Mouse (Mus musculus): ENCODE measurements at regions not wholly inside any gene's neighbourhood (a gene's known extent, or its start where the extent isn't known, plus 50 kb on each side); places are given as distances from the start of the nearest gene placed in this dataset.

DNA sequence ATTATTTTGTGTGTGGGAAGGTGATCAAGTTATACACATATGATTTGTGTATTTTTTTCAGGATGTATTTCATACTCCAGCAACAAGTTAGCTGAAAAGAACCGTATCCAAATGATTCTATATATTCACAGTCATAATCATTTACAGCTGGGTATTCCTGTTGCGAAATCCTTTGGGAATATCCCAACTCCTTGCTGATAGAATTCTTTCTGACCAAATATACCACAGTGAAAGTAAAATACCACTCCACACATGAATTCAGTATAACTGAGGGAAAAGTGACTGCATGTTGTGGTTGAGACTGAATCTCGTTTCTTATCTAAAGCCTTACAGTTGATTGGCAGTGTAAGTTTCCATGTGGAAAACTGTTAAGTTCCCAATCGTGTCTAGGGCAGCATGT lies 145.1 kb upstream of the Ahr start:
- no peak overlapping the region for H3K9ac ChIP-seq
- H3K27ac ChIP-seq (ENCODE audit: poor library complexity, severe bottlenecking): no peak overlapping the region
- WGBS: 48% methylated on average over 4 of the region's 4 CpGs
- H3K4me2 ChIP-seq: no peak overlapping the region
- no peaks in the 10 kb centered on the region for H3K4me1 ChIP-seq (replicated peaks)
- no peak for ATAC-seq (ENCODE audit: insufficient number of reproducible peaks, low FRiP score)
- H3K9me3 ChIP-seq (replicated peaks): no peaks in the 10 kb centered on the region
- H3K4me3 ChIP-seq: no peak overlapping the region
- H3K27me3 ChIP-seq (replicated peaks): no peaks in the 10 kb centered on the region
- no peaks in the 10 kb centered on the region for H3K36me3 ChIP-seq

DNA sequence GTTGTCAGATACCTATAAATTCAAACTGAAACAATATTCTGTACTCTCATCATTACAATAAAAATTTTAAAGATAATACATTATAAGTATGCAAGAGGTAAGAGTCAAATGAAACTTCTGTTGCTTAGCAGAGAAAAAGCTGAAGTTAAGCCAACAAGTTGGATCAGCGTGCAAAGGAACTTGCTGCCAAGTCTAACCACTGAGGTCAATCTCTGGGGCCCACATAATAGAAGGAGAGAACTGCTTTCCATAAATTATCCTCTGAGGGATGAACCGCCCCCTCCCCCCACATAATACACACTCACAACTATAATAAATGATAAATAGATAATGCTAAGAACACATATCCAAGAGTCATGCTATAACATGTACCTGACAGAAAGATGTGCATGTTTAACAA lies 144.2 kb upstream of the Ahr start:
- no peaks in the 10 kb centered on the region for H3K36me3 ChIP-seq
- H3K4me2 ChIP-seq: no peak overlapping the region
- H3K27ac ChIP-seq (ENCODE audit: poor library complexity, severe bottlenecking): no peak overlapping the region
- no peaks in the 10 kb centered on the region for H3K9me3 ChIP-seq (replicated peaks)
- no peak for ATAC-seq (ENCODE audit: insufficient number of reproducible peaks, low FRiP score)
- no peaks in the 10 kb centered on the region for H3K4me1 ChIP-seq (replicated peaks)
- no peak overlapping the region for H3K4me3 ChIP-seq
- 75% methylated on average over 2 of the region's 2 CpGs for WGBS
- H3K27me3 ChIP-seq (replicated peaks): no peaks in the 10 kb centered on the region
- no peak overlapping the region for H3K9ac ChIP-seq

DNA sequence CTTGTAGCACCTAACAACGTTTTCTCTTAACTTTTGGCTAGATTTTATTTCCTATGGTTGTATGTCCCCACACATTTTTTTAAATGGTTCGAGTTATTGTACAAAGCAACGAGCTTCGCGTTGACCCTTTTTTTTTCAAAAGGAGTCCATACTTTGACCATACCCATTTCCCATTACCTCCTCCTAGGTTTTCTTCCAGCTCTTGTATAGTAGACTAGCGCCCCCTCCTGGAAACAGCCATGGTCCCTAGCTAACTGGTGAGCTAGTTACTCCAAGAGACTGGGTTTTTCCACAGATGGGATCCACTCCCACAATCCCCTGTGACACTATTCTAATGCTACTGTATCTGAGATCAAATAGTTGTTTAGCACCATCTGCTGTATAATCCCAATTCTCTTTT lies 139.6 kb upstream of the Ahr start:
- H3K4me1 ChIP-seq (replicated peaks): no peaks in the 10 kb centered on the region
- no peaks in the 10 kb centered on the region for H3K36me3 ChIP-seq
- H3K4me3 ChIP-seq: no peak overlapping the region
- no peak overlapping the region for H3K4me2 ChIP-seq
- no peak overlapping the region for H3K27ac ChIP-seq (ENCODE audit: poor library complexity, severe bottlenecking)
- H3K27me3 ChIP-seq (replicated peaks): no peaks in the 10 kb centered on the region
- H3K9me3 ChIP-seq (replicated peaks): no peaks in the 10 kb centered on the region
- WGBS: 43% methylated on average over 6 of the region's 6 CpGs
- H3K9ac ChIP-seq: no peak overlapping the region
- ATAC-seq (ENCODE audit: insufficient number of reproducible peaks, low FRiP score): no peak

DNA sequence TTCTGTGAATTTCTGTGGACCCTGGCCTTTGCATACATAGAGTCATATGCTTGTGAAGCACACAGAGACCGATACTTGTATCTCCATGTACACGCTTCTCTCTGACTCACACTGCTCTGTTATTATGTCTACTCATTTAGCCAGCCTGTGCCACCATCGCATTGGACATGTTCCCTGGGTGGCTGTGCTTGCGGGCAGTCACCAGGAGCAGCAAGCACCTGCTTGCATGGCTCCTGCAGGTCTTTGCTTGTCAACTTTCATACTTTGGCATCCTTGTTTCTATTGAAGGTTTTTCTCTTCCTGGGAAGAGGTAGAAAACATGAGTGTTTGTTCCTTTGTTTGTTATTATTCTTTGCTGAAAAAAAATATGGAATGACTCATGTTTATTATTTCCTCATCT lies 136.1 kb upstream of the Ahr start:
- Histone ChIP-seq H3K27me3 (replicated peaks) (no peaks in the 10 kb centered on the region), H3K4me1 (replicated peaks) (no peaks in the 10 kb centered on the region), H3K4me3 (no peak overlapping the region), H3K36me3 (no peaks in the 10 kb centered on the region), H3K4me2 (no peak overlapping the region), H3K9me3 (replicated peaks) (no peaks in the 10 kb centered on the region), H3K27ac (ENCODE audit: poor library complexity, severe bottlenecking) (no peak overlapping the region), H3K9ac (no peak overlapping the region)
- 84% methylated on average over 4 of the region's 4 CpGs for WGBS
- no peak for ATAC-seq (ENCODE audit: insufficient number of reproducible peaks, low FRiP score)

DNA sequence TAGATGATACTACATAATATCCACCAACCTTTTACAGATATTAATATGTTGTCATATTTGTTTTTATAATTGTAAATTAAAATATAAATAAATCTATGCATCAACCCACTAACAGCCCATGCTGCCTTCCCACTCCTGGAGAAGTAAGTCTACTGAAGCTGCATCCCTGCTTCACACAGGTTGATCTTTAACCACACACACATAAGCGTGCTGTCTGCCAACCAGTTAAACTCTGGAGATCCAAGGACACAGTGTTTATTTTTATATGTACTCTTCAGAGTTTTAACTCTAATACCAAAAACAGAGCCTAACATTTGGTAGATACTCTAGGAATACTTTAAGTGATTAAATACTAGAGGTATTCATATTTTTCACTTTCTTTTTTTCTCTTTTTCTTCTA lies 133.9 kb upstream of the Ahr start:
- WGBS: 78% methylated on average over 1 of the region's 1 CpGs
- Histone ChIP-seq H3K36me3 (no peaks in the 10 kb centered on the region), H3K27ac (ENCODE audit: poor library complexity, severe bottlenecking) (no peak overlapping the region), H3K4me2 (no peak overlapping the region), H3K27me3 (replicated peaks) (no peaks in the 10 kb centered on the region), H3K4me3 (no peak overlapping the region), H3K4me1 (replicated peaks) (no peaks in the 10 kb centered on the region), H3K9ac (no peak overlapping the region), H3K9me3 (replicated peaks) (no peaks in the 10 kb centered on the region)
- no peak for ATAC-seq (ENCODE audit: insufficient number of reproducible peaks, low FRiP score)

DNA sequence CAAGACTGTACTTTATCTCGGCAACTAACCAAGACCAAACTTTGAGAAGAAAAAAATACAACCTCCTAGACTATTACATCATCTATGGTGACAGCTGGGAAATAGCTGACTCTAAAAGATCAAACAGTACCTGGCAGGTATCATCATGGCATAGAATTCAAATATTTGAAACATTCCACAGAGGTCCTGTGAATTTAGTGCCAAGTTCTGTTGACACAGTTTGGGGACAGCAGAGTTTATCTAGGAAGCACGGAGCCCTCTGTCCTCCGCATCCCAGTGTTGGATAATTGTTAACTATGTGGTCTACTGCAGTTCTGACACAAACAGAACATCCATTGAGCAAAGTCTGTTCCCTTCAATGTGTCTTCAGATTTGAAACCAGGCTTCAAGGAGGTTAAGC lies 132.9 kb upstream of the Ahr start:
- 76% methylated on average over 3 of the region's 3 CpGs for WGBS
- Histone ChIP-seq H3K36me3 (no peaks in the 10 kb centered on the region), H3K9ac (no peak overlapping the region), H3K27ac (ENCODE audit: poor library complexity, severe bottlenecking) (no peak overlapping the region), H3K4me1 (replicated peaks) (no peaks in the 10 kb centered on the region), H3K4me3 (no peak overlapping the region), H3K27me3 (replicated peaks) (no peaks in the 10 kb centered on the region), H3K9me3 (replicated peaks) (no peaks in the 10 kb centered on the region), H3K4me2 (no peak overlapping the region)
- no peak for ATAC-seq (ENCODE audit: insufficient number of reproducible peaks, low FRiP score)

DNA sequence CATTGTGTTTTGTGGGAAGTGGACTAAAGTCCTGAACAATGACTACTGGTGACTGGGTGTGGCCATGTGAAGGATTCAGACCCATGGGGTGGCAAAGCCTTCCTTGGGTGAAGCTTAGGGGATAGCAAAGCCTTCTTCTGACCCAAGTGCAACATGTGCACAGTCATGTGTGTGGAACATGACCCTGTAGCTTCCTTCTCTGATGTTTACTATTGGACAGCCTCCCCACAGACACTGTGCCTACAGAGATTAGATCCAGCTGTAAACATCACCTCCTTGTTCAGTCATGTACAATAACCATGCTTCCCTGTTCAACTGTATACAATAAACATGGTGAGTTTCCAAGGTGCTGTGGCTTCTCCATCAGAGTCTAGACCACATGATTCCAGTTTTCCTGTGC lies 132.4 kb upstream of the Ahr start:
- Histone ChIP-seq H3K27me3 (replicated peaks) (no peaks in the 10 kb centered on the region), H3K9ac (no peak overlapping the region), H3K4me2 (no peak overlapping the region), H3K4me3 (no peak overlapping the region), H3K9me3 (replicated peaks) (no peaks in the 10 kb centered on the region), H3K27ac (ENCODE audit: poor library complexity, severe bottlenecking) (no peak overlapping the region), H3K36me3 (no peaks in the 10 kb centered on the region), H3K4me1 (replicated peaks) (no peaks in the 10 kb centered on the region)
- no peak for ATAC-seq (ENCODE audit: insufficient number of reproducible peaks, low FRiP score)

DNA sequence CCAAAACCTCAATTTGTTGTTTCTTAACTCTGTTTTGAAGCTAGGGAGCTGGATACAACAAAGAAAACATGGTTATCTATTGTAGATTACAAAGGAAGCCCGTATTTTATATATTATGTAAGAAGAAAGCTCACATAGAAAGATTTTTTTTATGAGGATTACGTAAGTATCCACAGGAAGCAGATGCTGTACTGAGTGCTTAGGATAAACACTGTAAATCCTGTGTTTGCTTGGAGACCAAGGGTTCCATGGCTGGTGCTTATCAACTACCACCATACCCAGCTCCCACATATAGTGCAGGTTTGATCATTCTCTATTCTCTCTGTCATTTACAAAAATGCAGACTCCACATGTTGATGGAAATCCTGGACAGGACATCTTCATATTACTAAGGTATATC lies 131.2 kb upstream of the Ahr start:
- 57% methylated on average over 2 of the region's 2 CpGs for WGBS
- no peak overlapping the region for H3K4me2 ChIP-seq
- H3K27me3 ChIP-seq (replicated peaks): no peaks in the 10 kb centered on the region
- no peaks in the 10 kb centered on the region for H3K36me3 ChIP-seq
- no peaks in the 10 kb centered on the region for H3K4me1 ChIP-seq (replicated peaks)
- no peak overlapping the region for H3K27ac ChIP-seq (ENCODE audit: poor library complexity, severe bottlenecking)
- no peaks in the 10 kb centered on the region for H3K9me3 ChIP-seq (replicated peaks)
- no peak overlapping the region for H3K9ac ChIP-seq
- ATAC-seq (ENCODE audit: insufficient number of reproducible peaks, low FRiP score): no peak
- H3K4me3 ChIP-seq: no peak overlapping the region

DNA sequence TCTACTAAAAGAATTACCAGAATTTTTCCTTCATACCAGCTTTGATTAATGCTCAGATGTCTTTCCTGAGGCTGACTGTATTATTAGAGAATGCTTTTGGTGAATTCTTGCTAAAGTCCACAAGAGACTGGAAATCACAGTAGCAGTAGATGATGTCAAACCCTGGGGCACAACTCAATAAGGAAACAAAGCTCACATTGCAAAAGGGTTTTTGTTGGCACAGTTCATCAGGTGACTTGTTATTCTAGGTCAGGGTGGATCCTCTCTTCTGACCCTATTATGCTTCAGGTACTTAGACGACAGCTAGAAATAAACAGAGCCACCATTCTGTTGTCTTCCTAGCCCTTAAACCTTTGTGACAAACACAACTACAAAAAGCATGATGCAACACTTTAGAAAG lies 128.2 kb upstream of the Ahr start:
- no peak overlapping the region for H3K4me2 ChIP-seq
- H3K4me3 ChIP-seq: no peak overlapping the region
- H3K27me3 ChIP-seq (replicated peaks): no peaks in the 10 kb centered on the region
- no peak overlapping the region for H3K27ac ChIP-seq (ENCODE audit: poor library complexity, severe bottlenecking)
- 89% methylated on average over 1 of the region's 1 CpGs for WGBS
- no peaks in the 10 kb centered on the region for H3K9me3 ChIP-seq (replicated peaks)
- no peak for ATAC-seq (ENCODE audit: insufficient number of reproducible peaks, low FRiP score)
- H3K9ac ChIP-seq: no peak overlapping the region
- H3K4me1 ChIP-seq (replicated peaks): no peaks in the 10 kb centered on the region
- no peaks in the 10 kb centered on the region for H3K36me3 ChIP-seq

DNA sequence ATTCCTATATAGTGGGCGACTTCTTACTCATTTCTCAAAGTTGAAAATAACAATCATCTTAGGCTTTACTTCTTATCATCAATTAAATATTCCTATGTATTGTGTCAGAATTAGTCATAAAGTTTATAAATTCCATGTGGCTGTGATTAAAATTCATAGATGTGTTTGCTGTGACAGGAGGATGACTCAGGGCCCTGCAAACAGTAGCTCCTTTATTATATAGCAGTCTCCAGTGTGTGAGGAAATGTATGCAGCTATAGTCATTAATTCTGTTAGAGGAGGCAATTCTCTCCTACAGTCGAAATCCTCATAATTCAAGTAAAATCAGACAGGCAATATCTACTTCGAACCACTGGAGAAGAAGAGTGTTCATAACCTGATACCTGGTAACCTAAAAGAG lies 121.7 kb upstream of the Ahr start:
- Histone ChIP-seq H3K4me1 (replicated peaks) (no peaks in the 10 kb centered on the region), H3K4me3 (no peak overlapping the region), H3K9me3 (replicated peaks) (no peaks in the 10 kb centered on the region), H3K27me3 (replicated peaks) (no peaks in the 10 kb centered on the region), H3K9ac (no peak overlapping the region), H3K4me2 (no peak overlapping the region), H3K36me3 (no peaks in the 10 kb centered on the region), H3K27ac (ENCODE audit: poor library complexity, severe bottlenecking) (no peak overlapping the region)
- 61% methylated on average over 3 of the region's 3 CpGs for WGBS
- ATAC-seq (ENCODE audit: insufficient number of reproducible peaks, low FRiP score): no peak

DNA sequence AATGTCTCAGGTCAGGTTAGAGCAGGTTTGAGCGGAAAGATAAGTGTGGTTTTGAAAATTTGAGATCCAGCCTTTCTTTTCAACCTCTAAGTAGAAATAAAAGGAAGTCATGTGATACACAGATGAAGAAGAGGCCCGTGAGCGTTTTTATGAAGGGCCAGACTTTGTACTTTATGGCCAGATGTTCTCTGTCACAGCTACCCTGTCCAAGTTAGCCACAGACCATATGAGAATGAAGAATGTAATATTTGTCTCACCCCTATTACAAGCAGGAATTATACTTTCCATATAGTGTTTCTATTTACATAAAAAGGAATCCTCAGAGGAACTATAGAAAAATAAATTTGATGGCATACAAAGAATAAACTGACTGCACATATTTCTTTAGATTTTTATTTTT lies 114.9 kb upstream of the Ahr start:
- ATAC-seq (ENCODE audit: insufficient number of reproducible peaks, low FRiP score): no peak
- H3K4me3 ChIP-seq: no peak overlapping the region
- no peaks in the 10 kb centered on the region for H3K27me3 ChIP-seq (replicated peaks)
- H3K4me2 ChIP-seq: no peak overlapping the region
- no peak overlapping the region for H3K27ac ChIP-seq (ENCODE audit: poor library complexity, severe bottlenecking)
- H3K9ac ChIP-seq: no peak overlapping the region
- H3K4me1 ChIP-seq (replicated peaks): no peaks in the 10 kb centered on the region
- no peaks in the 10 kb centered on the region for H3K9me3 ChIP-seq (replicated peaks)
- WGBS: 81% methylated on average over 3 of the region's 3 CpGs
- no peaks in the 10 kb centered on the region for H3K36me3 ChIP-seq

DNA sequence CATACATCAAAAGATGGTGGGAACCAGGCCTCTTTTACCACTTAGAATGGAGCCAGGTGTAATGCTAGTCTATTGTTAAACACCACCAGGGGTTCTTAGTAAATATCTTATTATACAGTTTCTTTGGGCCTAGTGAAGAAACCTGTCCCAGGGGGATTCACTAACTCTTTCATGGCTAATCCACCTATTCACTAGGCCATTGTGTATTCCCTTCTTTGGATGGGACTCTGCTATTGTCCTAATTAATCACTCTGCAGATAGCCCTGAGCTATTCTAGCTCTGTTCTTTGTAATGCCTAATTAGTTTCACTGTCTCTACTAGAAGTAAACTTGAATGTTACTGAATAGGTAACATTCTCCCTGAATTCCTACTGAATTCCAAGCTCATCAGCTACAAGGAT lies 107.6 kb upstream of the Ahr start:
- Histone ChIP-seq H3K4me1 (replicated peaks) (no peaks in the 10 kb centered on the region), H3K9me3 (replicated peaks) (no peaks in the 10 kb centered on the region), H3K27ac (ENCODE audit: poor library complexity, severe bottlenecking) (no peak overlapping the region), H3K4me2 (no peak overlapping the region), H3K9ac (no peak overlapping the region), H3K4me3 (no peak overlapping the region), H3K36me3 (no peaks in the 10 kb centered on the region), H3K27me3 (replicated peaks) (no peaks in the 10 kb centered on the region)
- ATAC-seq (ENCODE audit: insufficient number of reproducible peaks, low FRiP score): no peak

DNA sequence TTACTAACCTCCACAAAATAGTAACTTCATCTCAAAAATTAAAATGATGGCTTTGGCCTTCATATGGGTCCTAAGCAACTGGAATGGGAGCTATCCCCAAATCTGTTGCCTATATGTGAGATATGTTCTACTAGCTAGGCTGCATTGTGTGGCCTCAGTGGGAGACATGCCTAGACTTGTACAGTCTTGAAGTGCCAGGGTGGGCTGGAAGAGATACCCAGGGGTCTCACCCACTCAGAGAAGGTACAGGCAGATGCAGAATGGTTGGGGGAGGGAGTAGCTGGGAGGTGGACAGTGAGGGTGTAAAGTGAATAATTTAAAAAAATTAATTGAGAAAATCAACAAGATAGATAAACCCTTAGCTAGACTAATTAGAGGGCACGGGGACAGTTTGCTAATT lies 106.9 kb upstream of the Ahr start:
- Histone ChIP-seq H3K27me3 (replicated peaks) (no peaks in the 10 kb centered on the region), H3K4me1 (replicated peaks) (no peaks in the 10 kb centered on the region), H3K27ac (ENCODE audit: poor library complexity, severe bottlenecking) (no peak overlapping the region), H3K4me3 (no peak overlapping the region), H3K9me3 (replicated peaks) (no peaks in the 10 kb centered on the region), H3K9ac (no peak overlapping the region), H3K36me3 (no peaks in the 10 kb centered on the region), H3K4me2 (no peak overlapping the region)
- ATAC-seq (ENCODE audit: insufficient number of reproducible peaks, low FRiP score): no peak
- 49% methylated on average over 1 of the region's 1 CpGs for WGBS

Measured in heart, embryonic 12.5 days (tissue).